Mouse (Mus musculus) intestine, postnatal 0 days (tissue): Measurements from ENCODE around the gene Prpf38b. TPM values are rescaled to one million over a fixed set of nuclear protein-coding genes. Genes with fewer than 3 reads are reported as not detected.

Source experiments
- ATAC-seq: fragments of 200-750 bp; cut with Nextera tagmentation; 2 replicates; pipeline ENCODE4 v1.8.0; 2017; ENCODE audit warnings: mild to moderate bottlenecking, moderate TSS enrichment, moderate library complexity
- H3K27ac ChIP-seq: fragments of 300-500 bp; sonication (generic); 2 replicates; pipeline ENCODE4 v1.5.1; 2014; ENCODE audit warnings: mild to moderate bottlenecking, low read depth, low read length, moderate library complexity
- H3K27me3 ChIP-seq: fragments of 300-500 bp; sonication (generic); replicated peaks from 2 replicates; pipeline ENCODE4 v1.6.1; 2014; ENCODE audit warnings: low read length, mixed read lengths; ENCODE audit not compliant: control insufficient read depth, insufficient read depth
- H3K36me3 ChIP-seq: fragments of 300-500 bp; sonication (generic); 2 replicates; pipeline ENCODE4 v1.6.1; 2014; ENCODE audit warnings: mild to moderate bottlenecking, moderate library complexity; ENCODE audit not compliant: control insufficient read depth, insufficient read depth
- H3K4me1 ChIP-seq: fragments of 300-500 bp; sonication (generic); replicated peaks from 2 replicates; pipeline ENCODE4 v1.6.1; 2014; ENCODE audit warnings: antibody characterized with exemption, low read length, mixed read lengths; ENCODE audit not compliant: control insufficient read depth, insufficient read depth
- H3K4me2 ChIP-seq: fragments of 300-500 bp; sonication (generic); replicated peaks from 2 replicates; pipeline ENCODE4 v1.6.1; 2014; ENCODE audit warnings: low read depth, mild to moderate bottlenecking, moderate library complexity
- H3K4me3 ChIP-seq: fragments of 300-500 bp; sonication (generic); 2 replicates; pipeline ENCODE4 v1.5.1; 2014; ENCODE audit warnings: low read depth, low read length
- H3K9ac ChIP-seq: fragments of 300-500 bp; sonication (generic); 2 replicates; pipeline ENCODE4 v1.6.1; 2014; ENCODE audit warnings: mild to moderate bottlenecking, low read depth, low read length
- H3K9me3 ChIP-seq: fragments of 300-500 bp; sonication (generic); 2 replicates; pipeline ENCODE4 v1.6.1; 2016; ENCODE audit warnings: mixed run types; ENCODE audit not compliant: control insufficient read depth
- CTCF ChIP-seq: sonication (generic); IDR thresholded peaks from 2 replicates; pipeline ENCODE4 v1.5.1; 2016; ENCODE audit warnings: low read depth, mild to moderate bottlenecking, control low read depth, antibody characterized with exemption, moderate library complexity
- WGBS: fragments of 180-500 bp; shearing (Covaris S2); extraction: QIAGEN DNeasy Blood & Tissue Kit; methylation state at CpG from one replicate; pipeline ENCODE4 v1.1.7; 2014; 5-methylcytosine and 5-hydroxymethylcytosine counted together
- polyA plus RNA-seq: library from polyadenylated mRNA; unstranded; fragments of >200 nt; fragmentation: Nextera tagmentation; extraction: Ambion mirVana; gene quantifications from 2 replicates; pipeline ENCODE4 v1.2.1, GENCODE M21; 2015

Prpf38b gene
- polyA plus RNA-seq, 1 experiment from 2014 or later: 29.5 TPM

DNA sequence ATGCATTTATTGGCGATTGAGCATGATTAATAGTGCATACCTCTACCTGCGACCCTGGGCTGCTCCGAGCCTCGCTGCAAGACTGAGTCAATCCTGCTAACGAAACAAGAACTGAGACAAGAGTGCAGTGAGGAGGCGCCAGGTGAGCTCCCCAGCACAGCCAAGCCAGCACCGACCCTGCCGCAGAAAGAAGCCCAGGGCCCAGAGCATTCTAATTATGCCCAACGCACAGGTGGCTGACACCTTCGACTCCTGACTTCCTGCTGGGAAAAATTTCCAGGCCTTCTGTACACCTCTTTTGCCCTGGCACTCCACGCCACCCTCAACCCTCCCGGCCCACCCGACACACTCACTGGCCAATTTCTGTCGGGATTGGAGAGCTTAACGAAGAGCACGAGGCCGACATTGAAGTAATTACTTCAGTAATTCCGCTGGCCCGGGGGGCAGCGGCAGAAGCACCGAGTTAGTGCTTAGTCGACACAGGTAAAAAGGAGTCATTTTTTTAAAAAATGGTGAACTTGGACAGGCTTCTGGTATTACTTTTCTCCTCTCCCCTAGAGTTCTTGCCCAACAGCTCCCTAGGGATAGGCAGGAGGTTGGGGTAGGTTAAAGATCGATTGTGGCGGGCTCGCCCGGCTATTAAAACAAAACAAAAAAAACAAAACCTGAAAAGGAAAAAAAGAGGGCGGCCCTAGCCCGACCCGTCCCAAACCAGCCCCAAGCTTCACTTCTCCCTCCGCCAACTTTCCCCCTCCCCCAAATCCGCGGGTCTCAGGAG lies 1.0 kb downstream of the Prpf38b start:
- Histone ChIP-seq H3K4me3 (peak overlapping the region; percentile 73), H3K27me3 (no peaks in the 10 kb centered on the region), H3K9me3 (no peaks in the 10 kb centered on the region), H3K9ac (peak overlapping the region; percentile 82), H3K36me3 (peaks cover 23% of the 10 kb centered on the region), H3K4me1 (no peaks in the 10 kb centered on the region), H3K4me2 (peak overlapping the region; percentile 90), H3K27ac (peak overlapping the region; percentile 99)
- 0 out of 2 replicates have a peak, but pooled peaks have one; percentile 0 for ATAC-seq
- WGBS: under 1% methylated on average over 31 of the region's 32 CpGs
- TF ChIP-seq CTCF: no peak

- 77% methylated on average over 6 of the region's 6 CpGs for WGBS
- Histone ChIP-seq H3K27me3 (no peaks in the 10 kb centered on the region), H3K27ac (no peak overlapping the region), H3K4me3 (no peak overlapping the region), H3K9me3 (no peaks in the 10 kb centered on the region), H3K4me1 (no peaks in the 10 kb centered on the region), H3K36me3 (peaks cover 60% of the 10 kb centered on the region), H3K4me2 (no peak overlapping the region), H3K9ac (no peak overlapping the region; the same call in 1 of the 2 replicates)
- no peak for ATAC-seq
- TF ChIP-seq CTCF: no peak
Observed at GRCm38 (mm10) chr3:108902934-108903333, 8.6 kb downstream of the Prpf38b start.

DNA sequence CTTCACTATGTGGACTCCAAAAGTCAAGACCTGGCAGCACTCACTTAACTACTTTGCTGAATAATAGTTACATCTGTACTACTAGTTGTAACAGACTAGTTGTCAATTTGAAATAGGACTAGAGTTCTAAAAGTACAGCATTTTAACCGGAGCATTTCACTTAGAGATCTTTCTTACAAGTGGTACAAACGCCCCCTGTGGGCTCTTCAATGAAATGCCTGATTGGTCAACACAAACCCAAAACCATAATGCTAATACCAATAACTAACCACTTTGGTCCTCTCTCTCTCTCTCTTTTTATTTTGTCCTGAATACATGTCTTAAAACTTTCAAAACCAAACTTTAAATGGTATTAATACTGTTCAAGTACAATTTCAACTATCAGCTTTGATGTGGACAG lies 9.5 kb downstream of the Prpf38b start:
- TF ChIP-seq CTCF: peak; percentile 40
- no peaks in the 10 kb centered on the region for H3K27me3 ChIP-seq
- no peak overlapping the region for H3K27ac ChIP-seq
- no peak for ATAC-seq
- H3K9ac ChIP-seq: no peak overlapping the region
- H3K4me1 ChIP-seq: no peaks in the 10 kb centered on the region
- H3K4me2 ChIP-seq: no peak overlapping the region
- H3K36me3 ChIP-seq: peaks cover 51% of the 10 kb centered on the region
- no peaks in the 10 kb centered on the region for H3K9me3 ChIP-seq
- H3K4me3 ChIP-seq: no peak overlapping the region
- WGBS: 55% methylated on average over 2 of the region's 2 CpGs

DNA sequence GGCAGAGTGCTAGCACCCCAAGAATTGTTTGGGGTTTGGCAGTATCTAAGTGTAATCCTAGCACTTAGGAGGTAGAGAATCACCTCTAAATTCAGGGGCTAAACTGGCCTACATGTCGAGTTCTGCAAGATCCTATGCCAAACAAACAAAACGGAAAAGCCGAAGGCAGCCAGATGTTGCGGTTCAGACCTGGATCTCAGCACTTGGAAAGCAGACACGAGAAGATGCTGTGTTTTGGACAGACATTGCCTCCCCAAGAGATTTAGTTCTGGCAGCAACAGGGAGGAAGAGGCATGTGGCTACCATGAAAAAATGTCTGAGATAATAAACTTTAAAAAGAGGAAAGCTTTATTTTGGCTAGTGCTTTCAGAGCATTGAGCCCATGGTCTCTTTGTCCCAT lies 10.8 kb downstream of the Prpf38b start:
- H3K9ac ChIP-seq: no peak overlapping the region
- H3K36me3 ChIP-seq: peaks cover 39% of the 10 kb centered on the region
- H3K9me3 ChIP-seq: no peaks in the 10 kb centered on the region
- no peaks in the 10 kb centered on the region for H3K27me3 ChIP-seq
- no peak for TF ChIP-seq CTCF
- 72% methylated on average over 5 of the region's 5 CpGs for WGBS
- no peak overlapping the region for H3K27ac ChIP-seq
- H3K4me3 ChIP-seq: no peak overlapping the region
- H3K4me1 ChIP-seq: no peaks in the 10 kb centered on the region
- H3K4me2 ChIP-seq: no peak overlapping the region
- no peak for ATAC-seq

DNA sequence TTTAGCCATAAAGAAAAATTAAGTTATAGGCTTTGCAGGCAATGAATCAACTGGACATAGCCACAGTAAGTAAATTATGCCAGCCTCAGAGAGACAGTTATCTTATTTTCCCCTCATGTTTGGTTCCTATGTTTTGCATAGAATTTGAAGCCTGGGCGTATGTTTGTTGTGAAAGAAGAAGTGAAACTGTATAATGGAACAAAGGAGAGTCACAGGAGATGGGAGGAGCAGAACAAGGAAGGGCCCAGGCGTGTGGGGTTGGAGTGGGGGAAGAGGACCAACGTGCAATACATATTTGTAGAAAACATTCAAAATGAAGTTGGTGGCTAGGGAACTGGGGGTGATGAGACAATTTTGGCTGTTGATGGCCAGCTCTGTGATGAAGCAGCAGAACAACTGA lies 11.4 kb downstream of the Prpf38b start:
- Histone ChIP-seq H3K9ac (no peak overlapping the region), H3K9me3 (no peaks in the 10 kb centered on the region), H3K4me3 (no peak overlapping the region), H3K36me3 (peaks cover 35% of the 10 kb centered on the region), H3K27ac (no peak overlapping the region), H3K4me2 (no peak overlapping the region), H3K27me3 (no peaks in the 10 kb centered on the region), H3K4me1 (no peaks in the 10 kb centered on the region)
- TF ChIP-seq CTCF: no peak
- no peak for ATAC-seq
- 76% methylated on average over 3 of the region's 3 CpGs for WGBS

DNA sequence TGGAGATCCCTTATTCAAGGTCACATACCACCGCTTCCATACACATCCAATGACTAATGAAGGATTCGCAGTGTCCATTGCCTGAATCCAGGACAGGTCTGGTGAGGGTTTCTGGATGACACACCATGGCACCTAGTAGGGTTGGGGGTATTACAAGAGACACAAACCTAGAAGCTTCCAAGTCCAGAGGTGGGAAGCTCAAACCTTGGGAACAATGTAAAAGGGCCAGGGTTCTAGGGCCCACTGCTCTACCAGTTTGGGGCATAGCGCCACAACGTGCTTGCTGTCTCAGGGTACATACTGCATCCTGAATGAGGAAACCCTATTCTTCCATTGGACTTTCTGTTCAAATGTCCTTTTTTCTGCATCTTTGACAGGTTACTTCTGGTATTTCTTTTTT lies 12.9 kb downstream of the Prpf38b start:
- no peak overlapping the region for H3K27ac ChIP-seq
- H3K9me3 ChIP-seq: no peaks in the 10 kb centered on the region
- H3K27me3 ChIP-seq: no peaks in the 10 kb centered on the region
- H3K9ac ChIP-seq: no peak overlapping the region
- WGBS: 91% methylated on average over 4 of the region's 4 CpGs
- TF ChIP-seq CTCF: no peak
- H3K4me3 ChIP-seq: no peak overlapping the region
- no peak overlapping the region for H3K4me2 ChIP-seq
- H3K36me3 ChIP-seq: peaks cover 20% of the 10 kb centered on the region; the same call in 1 of the 2 replicates
- H3K4me1 ChIP-seq: no peaks in the 10 kb centered on the region
- ATAC-seq: no peak
